Mouse (Mus musculus): ENCODE measurements at regions not wholly inside any gene's neighbourhood (a gene's known extent, or its start where the extent isn't known, plus 50 kb on each side); places are given as distances from the start of the nearest gene placed in this dataset.

- intact Hi-C loops (cut with DNase I): no loop called here
- DNase-seq (ENCODE audit: low spot score in 2 of 2): no peak
Measured at GRCm38 (mm10) chr8:23580106-23580505, 1145.5 kb downstream of the Adam3 start.

GRCm38 (mm10) chr8:23580701-23581100, 1145.0 kb downstream of the Adam3 start:
- DNase-seq (ENCODE audit: low spot score in 2 of 2): no peak
- intact Hi-C loops (cut with DNase I): no loop called here
